Mouse (Mus musculus) kidney, embryonic 14.5 days (tissue): ENCODE results near the gene Nfatc4. TPM values are rescaled to one million over a fixed set of nuclear protein-coding genes. Genes with fewer than 3 reads are reported as not detected.

Experiments
- ATAC-seq: fragments of 200-750 bp; cut with Nextera tagmentation; 2 replicates; pipeline ENCODE4 v1.8.0; 2017; ENCODE audit warnings: moderate number of reproducible peaks, mild to moderate bottlenecking, moderate TSS enrichment, moderate library complexity; ENCODE audit not compliant: low FRiP score, low TSS enrichment
- H3K27ac ChIP-seq: fragments of 300-500 bp; sonication (generic); 2 replicates; pipeline ENCODE4 v1.5.1; 2014; ENCODE audit warnings: low read depth, mild to moderate bottlenecking, low read length, moderate library complexity, mixed read lengths
- H3K27me3 ChIP-seq: fragments of 300-500 bp; sonication (generic); 2 replicates; pipeline ENCODE4 v1.6.1; 2014; ENCODE audit warnings: mild to moderate bottlenecking, low read length; ENCODE audit not compliant: control insufficient read depth, insufficient read depth
- H3K36me3 ChIP-seq: fragments of 300-500 bp; sonication (generic); 2 replicates; pipeline ENCODE4 v1.6.1; 2014; ENCODE audit warnings: low read length, mixed read lengths; ENCODE audit not compliant: control insufficient read depth, insufficient read depth
- H3K4me1 ChIP-seq: fragments of 300-500 bp; sonication (generic); 2 replicates; pipeline ENCODE4 v1.6.1; 2014; ENCODE audit warnings: low read length, mixed read lengths; ENCODE audit not compliant: control insufficient read depth, insufficient read depth
- H3K4me2 ChIP-seq: fragments of 300-500 bp; sonication (generic); replicated peaks from 2 replicates; pipeline ENCODE4 v1.6.1; 2014; ENCODE audit warnings: low read depth, mild to moderate bottlenecking, low read length
- H3K4me3 ChIP-seq: fragments of 300-500 bp; sonication (generic); 2 replicates; pipeline ENCODE4 v1.5.1; 2014; ENCODE audit warnings: mild to moderate bottlenecking, low read length
- H3K9ac ChIP-seq: fragments of 300-500 bp; sonication (generic); 2 replicates; pipeline ENCODE4 v1.6.1; 2014; ENCODE audit warnings: low read depth, mild to moderate bottlenecking, low read length, moderate library complexity
- H3K9me3 ChIP-seq: fragments of 300-500 bp; sonication (generic); 2 replicates; pipeline ENCODE4 v1.6.1; 2016; ENCODE audit warnings: low read length; ENCODE audit not compliant: control insufficient read depth
- WGBS: fragments of 180-500 bp; shearing (Covaris S2); extraction: QIAGEN DNeasy Blood & Tissue Kit; methylation state at CpG from one replicate; pipeline ENCODE4 v1.1.7; 2014; 5-methylcytosine and 5-hydroxymethylcytosine counted together
- polyA plus RNA-seq: library from polyadenylated mRNA; unstranded; fragments of >200 nt; fragmentation: Nextera tagmentation; extraction: Ambion mirVana; gene quantifications from 2 replicates; pipeline ENCODE4 v1.2.1, GENCODE M21; 2014

Gene Nfatc4
- 26.3 and 33.8 TPM in 2 replicates for polyA plus RNA-seq

- WGBS, result 1% methylated on average over 31 of the region's 46 CpGs
Observed at GRCm38 (mm10) chr14:55822991-55823762, at the start of gene Nfatc4. TSS of gene Nfatc4 (plus strand) at chr14:55823144.

GRCm38 (mm10) chr14:55776711-55777110 is 46.2 kb upstream of the Nfatc4 start:
- Histone ChIP-seq H3K4me1 (no peaks in the 10 kb centered on the region; the same call in 1 of the 2 replicates), H3K27me3 (peaks cover 3% of the 10 kb centered on the region; the same call in 1 of the 2 replicates), H3K9me3 (no peaks in the 10 kb centered on the region), H3K4me2 (no peak overlapping the region), H3K9ac (no peak overlapping the region), H3K36me3 (no peaks in the 10 kb centered on the region), H3K4me3 (no peak overlapping the region), H3K27ac (no peak overlapping the region)
- no peak for ATAC-seq
- WGBS, result 57% methylated on average over 7 of the region's 7 CpGs

More at GRCm38 (mm10) chr14:55822991-55823762, at the start of gene Nfatc4:
- Histone ChIP-seq H3K9me3 (no peaks in the 10 kb centered on the region), H3K27me3 (no peaks in the 10 kb centered on the region), H3K4me3 (peak within 1 kb of the TSS; percentile 83), H3K9ac (peak within 1 kb of the TSS; percentile 80), H3K36me3 (no peaks in the 10 kb centered on the region; the same call in 1 of the 2 replicates), H3K4me1 (peaks cover 18% of the 10 kb centered on the region), H3K27ac (peak within 1 kb of the TSS; percentile 97), H3K4me2 (peak within 1 kb of the TSS; percentile 81)
- peak; percentile 90 for ATAC-seq

- Histone ChIP-seq H3K27me3 (peaks cover 7% of the 10 kb centered on the region; the same call in 1 of the 2 replicates), H3K27ac (no peak overlapping the region), H3K4me1 (no peaks in the 10 kb centered on the region; the same call in 1 of the 2 replicates), H3K9me3 (no peaks in the 10 kb centered on the region), H3K36me3 (no peaks in the 10 kb centered on the region), H3K4me2 (no peak overlapping the region), H3K9ac (no peak overlapping the region), H3K4me3 (no peak overlapping the region)
- 38% methylated on average over 3 of the region's 3 CpGs for WGBS
- ATAC-seq, result no peak
Observed at GRCm38 (mm10) chr14:55777176-55777575, 45.8 kb upstream of the Nfatc4 start.

GRCm38 (mm10) chr14:55777806-55778205 is 45.1 kb upstream of the Nfatc4 start:
- ATAC-seq, result no peak

GRCm38 (mm10) chr14:55778686-55779085 is 44.3 kb upstream of the Nfatc4 start:
- WGBS, result 86% methylated on average over 15 of the region's 15 CpGs
- Histone ChIP-seq H3K4me1 (peaks cover 4% of the 10 kb centered on the region; the same call in 1 of the 2 replicates), H3K9me3 (no peaks in the 10 kb centered on the region), H3K4me3 (no peak overlapping the region), H3K4me2 (no peak overlapping the region), H3K36me3 (no peaks in the 10 kb centered on the region), H3K27me3 (peaks cover 7% of the 10 kb centered on the region; the same call in 1 of the 2 replicates), H3K27ac (no peak overlapping the region), H3K9ac (no peak overlapping the region)
- ATAC-seq, result no peak

More at GRCm38 (mm10) chr14:55777806-55778205, 45.1 kb upstream of the Nfatc4 start:
- peaks cover 4% of the 10 kb centered on the region; the same call in 1 of the 2 replicates for H3K4me1 ChIP-seq
- no peak overlapping the region for H3K9ac ChIP-seq
- H3K27ac ChIP-seq, result no peak overlapping the region
- no peak overlapping the region for H3K4me3 ChIP-seq
- H3K36me3 ChIP-seq, result no peaks in the 10 kb centered on the region
- H3K9me3 ChIP-seq, result no peaks in the 10 kb centered on the region
- H3K4me2 ChIP-seq, result no peak overlapping the region
- peaks cover 7% of the 10 kb centered on the region; the same call in 1 of the 2 replicates for H3K27me3 ChIP-seq
- WGBS, result 91% methylated on average over 11 of the region's 11 CpGs

- Histone ChIP-seq H3K4me3 (no peak overlapping the region), H3K27ac (no peak overlapping the region), H3K4me2 (no peak overlapping the region), H3K27me3 (peaks cover 7% of the 10 kb centered on the region; the same call in 1 of the 2 replicates), H3K9ac (no peak overlapping the region), H3K9me3 (no peaks in the 10 kb centered on the region), H3K36me3 (no peaks in the 10 kb centered on the region), H3K4me1 (peaks cover 4% of the 10 kb centered on the region; the same call in 1 of the 2 replicates)
- no peak for ATAC-seq
- 60% methylated on average over 16 of the region's 16 CpGs for WGBS
Observed at GRCm38 (mm10) chr14:55779656-55780055, 43.3 kb upstream of the Nfatc4 start.

GRCm38 (mm10) chr14:55780736-55781135 is 42.2 kb upstream of the Nfatc4 start:
- H3K27me3 ChIP-seq, result peaks cover 7% of the 10 kb centered on the region; the same call in 1 of the 2 replicates
- H3K9ac ChIP-seq, result no peak overlapping the region
- H3K4me2 ChIP-seq, result no peak overlapping the region
- H3K4me1 ChIP-seq, result peaks cover 4% of the 10 kb centered on the region; the same call in 1 of the 2 replicates
- H3K4me3 ChIP-seq, result no peak overlapping the region
- H3K9me3 ChIP-seq, result no peaks in the 10 kb centered on the region
- no peak for ATAC-seq
- WGBS, result 83% methylated on average over 11 of the region's 11 CpGs
- no peak overlapping the region for H3K27ac ChIP-seq
- no peaks in the 10 kb centered on the region for H3K36me3 ChIP-seq

- no peaks in the 10 kb centered on the region for H3K9me3 ChIP-seq
- H3K36me3 ChIP-seq, result no peaks in the 10 kb centered on the region
- no peak overlapping the region for H3K27ac ChIP-seq
- peaks cover 4% of the 10 kb centered on the region; the same call in 1 of the 2 replicates for H3K4me1 ChIP-seq
- WGBS, result 18% methylated on average over 14 of the region's 14 CpGs
- no peak overlapping the region for H3K4me3 ChIP-seq
- peaks cover 7% of the 10 kb centered on the region; the same call in 1 of the 2 replicates for H3K27me3 ChIP-seq
- H3K9ac ChIP-seq, result no peak overlapping the region
- peak; percentile 58 for ATAC-seq
- peak overlapping the region; percentile 13 for H3K4me2 ChIP-seq
Observed at GRCm38 (mm10) chr14:55781310-55781709, 41.6 kb upstream of the Nfatc4 start.
